Mouse (Mus musculus): ENCODE measurements at regions not wholly inside any gene's neighbourhood (a gene's known extent, or its start where the extent isn't known, plus 50 kb on each side); places are given as distances from the start of the nearest gene placed in this dataset.

DNA sequence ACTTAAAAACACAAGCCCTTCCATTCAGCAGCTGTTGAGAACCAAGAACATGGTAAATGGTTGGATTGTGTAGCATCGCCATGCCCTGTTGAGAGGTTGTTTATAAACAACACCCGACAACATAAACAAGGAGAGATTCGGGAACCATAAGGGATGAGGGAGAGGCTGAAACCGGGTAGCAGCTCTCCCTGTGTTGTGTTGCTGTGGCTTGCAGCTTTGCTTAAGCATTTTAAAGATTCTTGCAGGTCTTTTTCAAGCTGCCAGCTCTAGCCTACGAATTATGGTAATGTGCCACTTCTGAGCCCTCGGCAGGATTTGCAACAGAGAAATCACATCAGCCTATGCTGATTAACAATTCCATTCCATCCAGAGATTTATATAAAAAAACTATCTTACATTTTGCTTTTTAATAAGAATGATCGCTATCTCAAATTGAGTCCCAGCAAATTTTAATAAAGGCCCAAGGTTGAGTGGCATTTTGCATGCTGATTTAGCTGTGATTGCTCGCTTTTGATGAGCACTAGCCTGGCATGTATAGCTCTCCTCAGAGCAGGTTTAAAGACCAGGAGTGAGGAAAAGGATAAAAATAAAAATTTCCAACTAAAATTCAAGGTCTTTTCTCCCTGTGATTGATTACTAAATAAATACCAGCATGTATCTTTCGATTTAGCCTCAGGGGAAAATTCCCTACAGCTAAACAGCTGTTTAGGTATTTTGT lies 445.7 kb upstream of the 4930412O13Rik start:
- in situ Hi-C loops (cut with MseI, MboI), result no loop called here

DNA sequence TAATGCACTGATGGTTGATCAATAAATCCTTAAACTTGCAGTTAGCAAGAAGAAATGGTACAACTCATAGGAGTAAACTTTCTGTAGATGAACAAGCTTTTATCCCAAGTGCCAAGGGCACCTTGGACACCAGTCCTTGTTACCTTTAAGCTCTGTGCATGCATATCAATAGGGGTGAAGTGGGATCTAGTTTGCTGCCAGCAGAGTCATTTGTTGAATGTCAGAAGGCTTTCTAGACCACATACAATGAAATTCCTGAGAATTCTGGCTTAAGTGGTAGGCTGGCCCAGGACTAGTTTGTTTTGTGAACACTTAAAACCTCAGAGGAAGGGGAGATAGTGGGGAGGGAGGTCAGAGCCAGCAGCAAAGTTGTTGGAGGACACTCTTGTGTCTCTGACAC lies 437.9 kb upstream of the 4930412O13Rik start:
- in situ Hi-C loops (cut with MseI, MboI), result no loop called here

DNA sequence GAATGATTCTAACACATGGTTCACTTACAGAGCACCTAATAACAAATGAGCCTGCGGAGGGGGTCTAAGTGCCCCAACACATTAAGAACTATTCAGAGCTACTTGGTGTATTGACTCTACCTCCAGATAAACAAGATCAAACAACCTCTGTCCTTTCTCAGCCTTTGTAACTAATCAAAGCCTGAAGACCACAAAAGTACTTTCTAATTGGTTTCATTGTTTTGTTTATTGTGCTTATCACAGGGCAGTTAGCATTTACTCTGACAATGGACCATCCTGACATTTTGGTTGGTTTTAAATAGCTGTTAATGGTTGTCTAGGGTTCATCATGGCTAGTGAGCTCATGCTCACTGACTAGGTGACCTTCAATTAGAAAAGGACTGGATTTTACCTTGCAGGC lies 435.2 kb upstream of the 4930412O13Rik start:
- in situ Hi-C loops (cut with MseI, MboI), result no loop called here

DNA sequence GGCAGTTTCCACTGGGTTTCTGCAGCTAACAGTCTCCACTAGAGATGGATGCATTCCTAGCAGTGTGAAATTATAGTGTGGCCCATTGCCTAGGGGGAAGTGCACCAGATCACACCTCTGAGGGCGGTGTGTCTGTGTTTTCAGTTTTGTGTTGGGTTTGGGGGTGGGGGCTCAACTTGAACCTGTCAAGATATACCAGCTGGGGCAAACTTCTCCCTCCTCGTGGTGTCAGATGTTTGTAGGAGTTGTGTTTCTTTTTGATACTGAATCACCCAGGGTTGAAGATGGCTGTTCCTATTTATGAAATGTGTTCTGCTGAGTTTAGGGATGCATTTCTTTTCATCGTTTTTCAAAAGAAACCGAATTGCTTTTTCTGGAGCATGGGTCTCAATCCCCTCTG lies 416.6 kb upstream of the 4930412O13Rik start:
- in situ Hi-C loops (cut with MseI, MboI), result loop anchor here in 1 of 2 experiments (25.0 kb wide), 1 partner anchor 423 kb away; the partner anchor contains the start of genes 4930412O13Rik, 9230102O04Rik and Gata3

DNA sequence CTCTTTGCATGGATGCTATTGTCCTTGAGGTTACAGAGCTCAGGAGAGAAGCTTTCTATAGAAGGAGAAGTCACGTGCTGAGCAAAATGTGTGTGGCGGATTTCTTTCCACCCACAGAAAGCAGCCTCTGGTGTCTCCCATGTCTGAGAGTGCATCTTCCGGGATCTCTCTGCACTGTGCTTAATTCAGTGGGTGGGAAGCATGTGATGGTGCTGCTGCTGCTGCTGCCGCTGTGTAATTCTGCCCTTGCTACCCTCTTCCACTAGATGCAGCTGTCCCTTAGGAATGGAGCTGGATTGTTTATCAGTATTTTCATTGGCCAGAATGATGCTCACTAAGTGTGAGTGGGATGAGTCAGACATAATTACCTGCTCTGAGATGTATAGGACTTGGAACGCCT lies 416.2 kb upstream of the 4930412O13Rik start:
- in situ Hi-C loops (cut with MseI, MboI), result loop anchor here in 1 of 2 experiments (25.0 kb wide), 1 partner anchor 422 kb away; the partner anchor contains the start of genes 4930412O13Rik, 9230102O04Rik and Gata3

DNA sequence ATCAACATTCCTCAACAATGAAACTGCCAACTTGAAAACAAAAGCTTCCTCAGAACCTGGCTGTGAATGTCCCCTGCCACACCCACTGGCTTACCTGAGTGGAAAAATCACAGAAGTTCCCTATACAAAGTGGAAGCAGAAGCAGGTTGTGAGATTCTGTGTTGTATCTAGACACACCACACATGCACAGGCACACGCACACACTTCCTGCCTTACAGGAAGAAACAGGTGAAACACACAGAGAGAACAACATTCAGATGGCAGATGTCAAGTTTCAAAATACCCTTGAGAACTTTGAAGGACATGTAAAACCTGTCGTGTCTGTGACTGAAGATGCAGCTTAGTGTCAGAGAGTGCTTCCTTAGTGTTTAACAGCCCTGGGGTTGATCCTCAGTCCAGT lies 413.5 kb upstream of the 4930412O13Rik start:
- in situ Hi-C loops (cut with MseI, MboI), result loop anchor here in 1 of 2 experiments (25.0 kb wide), 1 partner anchor 420 kb away; the partner anchor contains the start of genes 4930412O13Rik, 9230102O04Rik and Gata3

DNA sequence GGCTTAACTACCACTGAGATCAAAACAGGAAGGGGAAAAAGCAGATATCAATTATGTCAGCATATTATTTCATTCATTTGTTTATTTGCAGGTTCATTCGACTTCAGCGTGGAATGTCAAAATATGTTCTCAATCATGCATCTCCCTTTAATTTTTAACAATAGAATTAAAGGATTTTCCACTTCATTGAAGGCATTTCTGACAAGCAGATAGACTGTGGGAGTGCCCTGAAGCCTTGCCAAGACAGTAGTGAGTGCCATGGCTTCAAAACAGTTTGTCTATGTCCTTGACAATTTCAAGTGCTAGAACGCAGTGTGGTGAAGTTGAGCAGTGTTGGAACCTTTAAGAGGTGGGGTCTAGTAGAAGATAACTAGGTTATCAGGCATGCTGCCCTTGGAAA lies 412.4 kb upstream of the 4930412O13Rik start:
- in situ Hi-C loops (cut with MseI, MboI), result loop anchor here in 1 of 2 experiments (25.0 kb wide), 1 partner anchor 419 kb away; the partner anchor contains the start of genes 4930412O13Rik, 9230102O04Rik and Gata3

DNA sequence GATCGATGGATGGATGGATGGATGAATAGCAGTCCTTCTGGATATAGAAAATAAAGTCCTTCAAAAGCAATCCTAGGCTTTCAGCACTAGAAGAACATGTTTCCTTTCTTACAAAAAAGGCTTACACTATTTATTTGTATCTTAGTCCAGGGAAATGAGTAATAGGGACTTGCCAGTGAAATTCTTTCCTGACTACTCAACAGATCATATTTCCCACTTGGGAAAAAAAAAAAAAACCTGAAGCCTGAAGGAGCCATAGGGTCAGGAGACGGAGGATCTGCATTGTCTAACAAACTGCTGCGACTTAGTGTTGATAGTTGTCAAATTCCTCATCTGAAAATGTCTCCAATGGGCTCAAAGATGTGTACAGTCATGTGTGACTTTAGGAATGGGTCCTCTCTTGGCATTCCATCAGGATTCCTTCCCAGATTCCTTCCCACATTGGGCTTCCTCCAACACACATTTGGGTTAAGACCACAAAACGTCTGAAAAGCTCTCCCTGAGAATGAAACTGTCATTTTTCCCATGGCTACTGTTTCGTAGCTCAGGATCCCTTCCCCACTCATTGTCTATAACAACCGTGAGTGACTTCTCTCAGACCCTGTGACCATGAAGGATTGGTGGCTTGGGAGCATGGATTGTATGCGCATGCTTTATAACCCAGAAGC lies 399.2 kb upstream of the 4930412O13Rik start:
- in situ Hi-C loops (cut with MseI, MboI), result no loop called here

DNA sequence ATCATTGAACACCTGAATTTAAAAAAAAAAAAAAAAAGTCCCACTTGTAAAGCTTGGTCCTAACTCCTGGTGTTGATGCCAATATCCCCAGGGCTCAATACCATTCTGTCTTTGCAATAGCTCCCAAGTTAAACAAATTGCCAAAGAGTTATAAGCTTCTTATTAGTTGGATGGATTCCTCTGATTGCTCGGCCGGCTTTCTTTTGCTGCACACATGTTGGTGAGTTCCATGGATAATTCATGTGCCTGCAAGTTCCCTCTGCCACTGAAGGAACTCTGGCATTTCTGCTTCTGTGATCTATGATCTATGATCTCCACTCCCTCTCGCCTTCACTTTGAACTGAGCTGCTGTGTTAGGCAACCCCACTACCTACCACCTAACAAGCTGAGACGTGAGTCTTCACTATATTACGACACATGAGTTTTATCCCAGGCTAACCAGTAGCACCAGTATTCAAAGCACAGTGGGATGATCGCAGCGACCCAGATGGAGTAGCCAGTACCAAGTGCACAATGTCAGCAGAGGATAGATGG lies 393.6 kb upstream of the 4930412O13Rik start:
- in situ Hi-C loops (cut with MseI, MboI), result no loop called here

DNA sequence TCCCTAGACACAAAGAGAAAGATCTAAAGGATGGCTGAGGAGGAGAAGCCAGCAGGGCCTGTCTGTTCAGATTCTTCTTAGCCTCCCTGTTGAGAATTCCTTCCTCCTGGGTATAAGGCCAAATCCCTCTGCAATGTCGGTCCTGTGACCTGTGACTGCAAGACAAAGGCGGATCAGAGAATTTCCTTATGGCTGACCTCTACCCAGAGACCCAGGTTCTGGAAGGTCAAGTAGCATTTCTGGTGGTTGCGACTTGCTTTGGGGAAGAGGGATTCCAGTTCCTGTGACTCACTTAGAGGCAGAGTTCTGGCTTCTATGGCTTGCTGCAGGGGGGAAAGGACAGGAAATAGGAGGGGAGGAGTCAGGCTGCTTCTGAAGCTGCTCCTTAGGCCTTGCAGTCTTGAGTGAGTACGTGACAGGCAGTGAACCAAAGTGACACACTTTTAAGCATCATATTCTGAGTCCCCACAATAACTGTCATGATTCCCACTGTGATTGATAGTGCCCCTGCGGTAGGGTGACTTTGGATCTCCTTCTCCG lies 387.4 kb upstream of the 4930412O13Rik start:
- in situ Hi-C loops (cut with MseI, MboI), result no loop called here

DNA sequence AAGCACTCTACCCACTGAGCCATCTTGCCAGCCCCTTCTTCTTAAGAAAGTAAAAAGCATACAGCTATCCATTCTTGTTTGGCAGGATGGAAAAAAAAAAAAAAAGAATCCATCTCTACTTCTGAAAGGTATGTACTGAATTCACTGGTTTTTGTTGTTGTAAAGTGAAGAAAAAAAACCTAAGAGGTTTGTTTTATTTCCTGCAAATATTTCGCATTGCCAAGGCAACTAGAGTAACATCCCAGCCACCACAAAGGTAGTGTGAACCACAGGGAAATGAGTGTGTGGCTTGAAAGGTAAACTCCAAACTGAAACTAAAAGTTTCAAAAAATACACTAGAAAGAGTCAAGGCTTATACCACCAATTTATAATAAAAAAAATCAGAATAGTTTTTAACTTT lies 361.0 kb upstream of the 4930412O13Rik start:
- in situ Hi-C loops (cut with MseI, MboI), result no loop called here

DNA sequence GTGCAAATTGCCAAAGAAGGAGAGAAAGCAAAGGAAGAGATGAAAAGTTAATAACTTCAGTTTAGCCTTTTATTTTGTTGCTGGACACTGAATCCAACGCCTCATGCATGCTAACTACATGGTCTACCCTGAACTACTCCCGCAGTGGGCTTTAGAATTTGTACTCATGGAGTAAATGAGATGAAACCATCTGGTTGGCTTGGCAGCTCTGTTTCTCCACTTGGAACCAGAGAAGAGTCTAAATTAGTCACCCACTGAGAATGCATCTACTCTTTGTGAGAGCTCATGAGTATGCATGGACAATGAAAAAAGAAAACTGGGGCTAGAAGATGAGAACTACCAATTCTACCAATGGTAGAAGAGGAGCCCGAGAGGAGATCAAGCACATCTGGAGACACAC lies 355.1 kb upstream of the 4930412O13Rik start:
- in situ Hi-C loops (cut with MseI, MboI), result no loop called here

DNA sequence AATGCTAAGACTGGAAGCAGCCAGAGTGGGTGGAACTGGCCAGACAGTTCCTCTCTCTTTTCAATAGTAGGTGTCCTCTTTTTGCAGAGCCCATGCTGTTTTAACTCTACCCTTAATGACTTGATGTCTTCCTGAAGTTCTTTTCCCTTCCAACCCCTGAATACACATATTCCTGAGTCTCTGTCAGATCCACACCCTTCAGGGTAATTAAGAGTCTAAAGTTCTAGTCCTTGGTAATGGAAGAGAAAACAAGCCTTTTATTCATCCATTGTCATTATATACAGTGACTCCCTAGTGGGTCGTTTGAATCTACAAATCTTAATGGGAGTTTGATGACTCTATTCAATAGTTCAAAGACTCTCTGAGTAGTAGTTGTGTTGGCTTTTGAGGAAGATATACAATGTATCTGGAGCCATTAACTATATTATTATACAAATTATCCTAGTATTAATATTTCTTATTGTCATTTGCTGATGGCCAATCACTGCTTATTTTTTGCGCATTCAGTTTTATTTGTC lies 345.9 kb upstream of the 4930412O13Rik start:
- in situ Hi-C loops (cut with MseI, MboI), result no loop called here

DNA sequence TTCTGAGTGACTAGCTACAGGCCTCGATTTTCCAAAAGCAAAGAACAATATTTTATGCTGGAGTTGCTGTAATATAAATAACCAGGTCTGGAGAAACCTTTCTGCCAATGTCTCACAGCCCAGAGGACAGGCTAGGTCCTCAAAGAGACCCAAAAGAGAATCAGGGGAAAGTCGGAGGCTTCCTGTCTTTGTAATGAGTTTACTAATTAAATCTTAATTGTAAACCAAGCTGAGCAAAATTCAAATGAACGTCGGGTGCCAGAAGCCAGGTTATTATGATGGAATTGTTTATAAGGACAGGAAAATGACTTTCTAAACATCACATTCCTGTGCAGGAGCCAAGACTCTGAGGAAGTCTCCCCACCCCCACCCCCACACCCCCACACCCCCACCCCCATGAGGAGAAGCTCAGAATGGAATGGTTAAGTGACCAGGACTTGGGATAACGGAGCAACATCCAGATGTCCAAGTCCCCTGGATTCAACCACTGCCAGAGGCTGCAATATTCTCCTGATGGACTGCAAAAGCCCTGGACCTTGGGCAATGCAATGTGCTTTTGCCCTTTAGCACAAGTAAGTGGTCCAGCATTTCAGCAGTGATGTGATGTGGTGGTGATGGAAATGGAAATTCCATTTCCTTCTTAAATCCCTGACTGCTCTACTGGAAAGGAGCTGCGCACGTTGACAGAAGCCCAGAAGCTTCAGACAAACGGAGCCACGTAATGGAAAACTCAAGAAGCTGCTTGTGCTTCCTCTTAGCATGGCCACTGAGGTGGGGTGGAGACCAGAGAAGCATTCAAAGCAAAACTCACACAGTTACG lies 333.1 kb upstream of the 4930412O13Rik start:
- in situ Hi-C loops (cut with MseI, MboI), result no loop called here

DNA sequence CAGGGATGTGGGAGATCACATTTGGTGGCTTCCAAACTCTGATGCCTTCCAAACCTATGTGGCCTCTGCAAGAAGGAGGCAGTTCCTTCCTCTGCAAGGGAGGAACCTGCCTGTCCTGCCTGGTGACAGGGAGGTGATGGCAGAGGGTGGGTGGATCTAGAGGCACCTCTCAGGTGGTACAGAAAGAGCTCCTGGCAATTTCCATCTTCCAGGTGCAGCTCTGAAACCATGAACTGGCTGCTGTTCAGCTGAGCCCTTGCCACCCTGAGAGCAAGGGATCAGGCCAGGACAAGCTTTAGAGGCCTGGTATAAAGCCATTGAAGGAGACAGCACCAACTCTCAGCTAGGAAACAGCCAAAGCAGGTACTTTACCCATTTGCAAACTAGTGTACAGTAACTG lies 327.7 kb upstream of the 4930412O13Rik start:
- in situ Hi-C loops (cut with MseI, MboI), result no loop called here

DNA sequence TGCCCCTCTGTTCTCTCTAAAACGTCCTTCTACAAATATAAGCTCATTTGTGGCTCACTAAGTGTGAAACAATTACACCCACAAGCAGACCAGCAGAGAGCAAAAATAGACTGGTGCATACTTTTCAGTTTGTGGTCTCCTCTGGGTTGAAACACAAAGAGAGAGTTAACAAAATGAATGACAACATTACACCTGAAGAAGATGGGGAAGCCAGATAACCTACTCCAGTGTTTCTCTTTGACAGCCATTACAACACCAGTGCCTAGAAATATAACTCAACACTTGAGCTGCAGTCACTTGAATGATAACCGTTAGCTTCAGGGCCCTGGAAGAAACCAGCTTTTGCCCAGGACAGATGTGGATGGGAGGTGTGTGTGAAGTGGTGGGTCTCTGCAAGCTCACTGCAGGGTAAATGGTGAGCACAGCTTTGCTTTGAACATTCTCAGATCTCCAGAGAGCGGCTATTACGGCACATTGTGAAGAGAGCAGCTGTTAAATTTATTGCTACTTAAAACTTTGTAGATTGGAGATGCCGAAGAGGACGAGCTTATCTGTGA lies 316.5 kb upstream of the 4930412O13Rik start:
- in situ Hi-C loops (cut with MseI, MboI), result no loop called here

DNA sequence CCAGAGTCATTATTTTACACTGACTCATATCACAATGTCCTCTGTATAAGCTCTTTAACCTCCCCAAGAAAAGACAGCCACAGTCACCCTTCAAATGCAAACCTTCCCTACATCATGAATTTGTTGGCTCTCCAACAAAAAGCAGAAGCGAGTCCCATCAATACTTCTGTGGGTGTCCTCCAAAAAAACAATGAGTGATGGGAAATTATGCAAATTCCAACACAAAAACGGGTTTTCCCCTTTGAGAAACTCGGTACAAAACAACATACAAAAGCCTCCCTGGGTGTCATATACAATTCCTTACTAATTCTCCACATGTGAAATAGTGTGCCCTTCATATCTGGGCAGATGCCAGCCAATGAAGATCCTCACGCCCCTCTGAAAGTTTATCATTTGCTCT lies 311.8 kb upstream of the 4930412O13Rik start:
- in situ Hi-C loops (cut with MseI, MboI), result no loop called here

DNA sequence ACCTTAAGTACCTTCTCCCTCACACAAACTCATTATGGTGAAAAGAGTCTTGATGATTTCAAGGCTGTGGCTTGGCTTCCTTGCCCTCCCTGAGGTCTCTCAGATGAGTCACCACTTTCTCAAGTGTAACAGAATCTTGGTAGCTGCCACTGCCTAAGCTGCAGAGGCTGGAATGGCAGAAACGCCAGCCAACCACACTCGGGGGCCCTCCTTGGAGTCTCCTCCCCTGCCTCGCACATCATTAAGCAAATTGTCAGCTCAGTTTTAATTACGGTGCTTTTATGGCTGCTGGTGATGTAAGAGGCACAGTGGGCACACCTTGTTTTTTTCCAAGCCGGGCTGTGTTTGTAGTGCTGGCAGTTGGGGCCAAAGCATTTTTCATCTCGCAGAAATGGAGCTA lies 306.9 kb upstream of the 4930412O13Rik start:
- in situ Hi-C loops (cut with MseI, MboI), result no loop called here

DNA sequence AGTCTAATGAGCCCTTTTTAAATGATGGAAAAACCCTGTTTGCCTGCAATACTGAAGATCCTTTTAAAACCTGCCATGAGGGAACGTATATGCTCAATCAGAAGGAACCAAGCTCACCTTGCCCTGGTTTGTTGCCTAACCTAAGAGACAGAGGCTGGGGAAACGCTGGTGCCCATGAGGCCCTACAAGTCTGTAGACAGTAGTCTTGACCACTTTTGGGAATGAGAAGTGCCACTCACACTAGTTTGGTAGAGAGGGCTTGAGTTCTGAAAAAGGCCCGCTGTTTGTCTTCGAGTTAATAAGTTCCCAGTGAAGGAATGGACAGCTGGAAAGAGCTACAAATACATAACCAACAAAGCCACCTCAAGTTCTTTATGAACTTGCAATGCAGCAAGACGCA lies 306.4 kb upstream of the 4930412O13Rik start:
- in situ Hi-C loops (cut with MseI, MboI), result no loop called here

DNA sequence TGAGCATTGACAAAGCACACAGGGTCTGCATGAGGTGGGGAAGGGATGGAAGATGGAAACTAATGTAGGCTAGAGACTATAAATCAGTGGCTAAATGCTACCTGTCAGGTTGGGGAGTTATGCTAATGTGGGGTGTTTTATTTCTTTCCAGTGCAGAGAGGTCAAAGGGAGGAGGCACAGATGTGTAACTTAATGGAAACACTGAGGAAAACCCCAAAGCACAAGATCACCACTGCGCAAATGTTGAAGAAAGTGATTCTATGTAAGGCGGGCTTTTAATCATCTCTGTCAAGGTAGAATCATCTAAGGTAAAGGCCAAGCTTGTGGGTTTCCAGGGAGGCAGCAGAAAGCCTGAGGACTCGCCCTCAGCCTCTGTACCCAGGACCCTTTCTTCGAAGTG lies 303.2 kb upstream of the 4930412O13Rik start:
- in situ Hi-C loops (cut with MseI, MboI), result no loop called here

DNA sequence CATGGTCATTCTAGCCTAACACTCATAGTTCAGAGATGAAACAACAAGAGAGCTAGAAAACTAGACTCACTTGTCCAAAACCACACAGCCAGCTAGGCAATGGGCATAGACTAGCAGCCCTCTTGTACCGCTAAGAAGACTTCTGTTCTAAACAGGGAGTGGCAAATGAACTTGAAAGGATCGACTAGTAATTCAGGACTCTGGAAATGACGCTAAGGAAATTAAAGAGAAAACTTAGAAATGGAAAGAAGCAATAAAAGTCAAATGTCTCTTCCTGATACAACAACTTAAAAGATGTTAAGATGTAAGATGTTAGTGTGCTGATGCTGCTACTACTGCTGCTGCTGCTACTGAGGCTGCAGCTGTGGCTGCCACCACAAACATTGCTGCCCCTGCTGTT lies 293.7 kb upstream of the 4930412O13Rik start:
- in situ Hi-C loops (cut with MseI, MboI), result no loop called here

All from mouse trophoblast stem cell (cell line).